Mouse (Mus musculus) kidney, adult 2 months (tissue): ENCODE measurements around the gene Slfnl1.

Experiments used
- CTCF ChIP-seq: fragments of 200-500 bp; conservative IDR thresholded peaks from 2 replicates; pipeline ENCODE4 v1.5.1; 2011; ENCODE audit warnings: low read depth, mild to moderate bottlenecking, control low read depth, low read length, moderate library complexity, mixed read lengths; ENCODE audit not compliant: insufficient read depth, insufficient read length
- POLR2A ChIP-seq: fragments of 200-500 bp; IDR thresholded peaks from one replicate; pipeline ENCODE4 v1.6.1; 2011; ENCODE audit warnings: low read depth, low read length, control low read depth

- TF ChIP-seq CTCF (no peak), POLR2A (no peak)
These were observed 20.8 kb upstream of the Slfnl1 start for GRCm38 (mm10) chr4:120511203-120511602.
